Mouse (Mus musculus): Measurements from ENCODE around the gene Micall1. TPM values are rescaled to one million over a fixed set of nuclear protein-coding genes. Genes with fewer than 3 reads are reported as not detected.
A peak's percentile ranks its signal among the peaks of the same experiment; 100 is the strongest.

The Micall1 gene
- polyA plus RNA-seq, 1 experiment from 2014 or later, result 0.92 TPM

DNA sequence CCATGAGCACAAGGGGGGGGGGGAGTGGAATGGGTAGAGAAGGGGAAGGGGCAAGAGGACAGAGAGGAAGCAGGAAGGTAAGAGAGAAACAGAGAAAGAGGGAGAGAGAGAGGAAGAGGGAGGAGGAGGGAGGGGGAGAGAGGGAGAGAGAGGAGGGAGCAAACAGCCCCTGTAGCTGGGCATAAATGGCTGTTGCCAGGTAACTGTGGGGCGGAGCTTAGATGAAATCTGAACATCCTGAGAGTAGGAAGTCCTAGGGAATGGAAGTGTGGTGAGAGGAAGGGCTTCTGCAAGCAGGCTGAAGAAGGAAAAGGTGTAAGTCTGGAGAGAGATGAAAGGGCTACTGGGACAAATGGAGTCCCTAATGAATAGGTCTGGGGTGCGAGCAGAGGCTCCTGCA is 42.4 kb upstream of the Micall1 start:
- no peak overlapping the region for H3K4me3 ChIP-seq (ENCODE audit: low read depth, low read length)
- H3K4me2 ChIP-seq (ENCODE audit: low read depth, low read length), result no peak overlapping the region
- WGBS (ENCODE audit: insufficient replicate concordance), result 54% methylated on average over 2 of the region's 2 CpGs
- H3K36me3 ChIP-seq (replicated peaks; ENCODE audit: insufficient read depth, low read length), result no peaks in the 10 kb centered on the region
- H3K27me3 ChIP-seq (ENCODE audit: insufficient read depth, low read length), result no peaks in the 10 kb centered on the region
- ATAC-seq (no peak), DNase-seq (no peak)
- H3K9ac ChIP-seq (replicated peaks), result no peak overlapping the region
- TF ChIP-seq CTCF (IDR thresholded peaks at IDR 0.05; ENCODE audit: low read depth) (no peak), EP300 (IDR thresholded peaks at IDR 0.05; ENCODE audit: low read depth) (no peak)
- H3K4me1 ChIP-seq (ENCODE audit: insufficient read depth), result peaks cover 28% of the 10 kb centered on the region
- no peak overlapping the region for H3K27ac ChIP-seq (ENCODE audit: low read depth)
- H3K9me3 ChIP-seq (ENCODE audit: low read length), result no peaks in the 10 kb centered on the region

DNA sequence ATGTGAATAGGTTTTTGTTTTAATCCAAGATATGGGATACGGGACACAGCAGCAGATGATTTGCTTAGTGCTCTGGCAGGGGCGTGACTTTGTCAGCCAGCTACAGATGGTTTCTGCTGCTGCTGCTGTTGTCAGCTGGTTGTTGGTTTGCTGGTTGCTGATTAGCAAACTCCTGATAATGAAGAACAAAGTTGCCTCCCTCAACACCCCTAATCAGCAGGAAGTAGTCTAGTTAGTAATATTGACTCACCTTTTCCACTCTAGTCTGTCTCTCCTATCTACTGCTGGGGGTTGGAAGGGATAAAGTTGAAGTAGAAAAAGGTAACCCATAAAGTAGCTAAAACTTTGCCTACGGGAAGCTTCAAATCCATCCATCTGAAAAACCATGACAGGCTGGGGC is 41.1 kb upstream of the Micall1 start:
- TF ChIP-seq EP300 (IDR thresholded peaks at IDR 0.05; ENCODE audit: low read depth) (peak; percentile 87), CTCF (IDR thresholded peaks at IDR 0.05; ENCODE audit: low read depth) (no peak)
- Histone ChIP-seq H3K4me2 (ENCODE audit: low read depth, low read length) (peak overlapping the region; percentile 22; the same call in 1 of the 2 replicates), H3K9ac (replicated peaks) (no peak overlapping the region; the same call in 1 of the 2 replicates), H3K4me3 (ENCODE audit: low read depth, low read length) (no peak overlapping the region), H3K27ac (ENCODE audit: low read depth) (peak overlapping the region; percentile 26), H3K9me3 (ENCODE audit: low read length) (no peaks in the 10 kb centered on the region), H3K4me1 (ENCODE audit: insufficient read depth) (peaks cover 26% of the 10 kb centered on the region), H3K27me3 (ENCODE audit: insufficient read depth, low read length) (no peaks in the 10 kb centered on the region), H3K36me3 (replicated peaks; ENCODE audit: insufficient read depth, low read length) (no peaks in the 10 kb centered on the region)
- WGBS (ENCODE audit: insufficient replicate concordance), result 49% methylated on average over 3 of the region's 3 CpGs
- DNase-seq (no peak), ATAC-seq (no peak)

DNA sequence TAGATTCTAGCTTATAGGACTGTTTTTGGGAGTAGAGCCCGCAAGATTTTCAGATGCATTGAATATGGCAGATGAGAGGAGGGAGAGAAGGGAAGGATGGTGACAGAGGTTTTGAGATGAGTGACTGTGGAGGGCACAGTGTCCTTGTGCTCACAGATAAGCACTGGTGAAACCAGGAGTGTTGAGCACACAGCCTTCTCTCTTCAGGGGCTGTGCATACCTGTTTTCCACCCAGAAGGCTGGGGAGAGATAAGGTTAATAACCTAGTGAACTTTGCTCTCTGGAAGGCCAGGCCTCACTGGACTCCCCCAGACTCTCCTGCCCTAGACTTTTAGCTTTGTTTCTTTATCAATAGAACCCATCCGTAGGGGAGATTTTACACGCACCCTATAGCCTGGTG is 40.3 kb upstream of the Micall1 start:
- Histone ChIP-seq H3K27ac (ENCODE audit: low read depth) (peak overlapping the region; percentile 26), H3K4me3 (ENCODE audit: low read depth, low read length) (no peak overlapping the region), H3K4me2 (ENCODE audit: low read depth, low read length) (no peak overlapping the region), H3K4me1 (ENCODE audit: insufficient read depth) (peaks cover 23% of the 10 kb centered on the region), H3K36me3 (replicated peaks; ENCODE audit: insufficient read depth, low read length) (no peaks in the 10 kb centered on the region), H3K27me3 (ENCODE audit: insufficient read depth, low read length) (no peaks in the 10 kb centered on the region), H3K9me3 (ENCODE audit: low read length) (no peaks in the 10 kb centered on the region), H3K9ac (replicated peaks) (no peak overlapping the region; the same call in 1 of the 2 replicates)
- no peak for TF ChIP-seq CTCF (IDR thresholded peaks at IDR 0.05; ENCODE audit: low read depth)
- TF ChIP-seq EP300 (IDR thresholded peaks at IDR 0.05; ENCODE audit: low read depth), result no peak
- 54% methylated on average over 3 of the region's 3 CpGs for WGBS (ENCODE audit: insufficient replicate concordance)
- ATAC-seq (peak; percentile 57), DNase-seq (no peak)

DNA sequence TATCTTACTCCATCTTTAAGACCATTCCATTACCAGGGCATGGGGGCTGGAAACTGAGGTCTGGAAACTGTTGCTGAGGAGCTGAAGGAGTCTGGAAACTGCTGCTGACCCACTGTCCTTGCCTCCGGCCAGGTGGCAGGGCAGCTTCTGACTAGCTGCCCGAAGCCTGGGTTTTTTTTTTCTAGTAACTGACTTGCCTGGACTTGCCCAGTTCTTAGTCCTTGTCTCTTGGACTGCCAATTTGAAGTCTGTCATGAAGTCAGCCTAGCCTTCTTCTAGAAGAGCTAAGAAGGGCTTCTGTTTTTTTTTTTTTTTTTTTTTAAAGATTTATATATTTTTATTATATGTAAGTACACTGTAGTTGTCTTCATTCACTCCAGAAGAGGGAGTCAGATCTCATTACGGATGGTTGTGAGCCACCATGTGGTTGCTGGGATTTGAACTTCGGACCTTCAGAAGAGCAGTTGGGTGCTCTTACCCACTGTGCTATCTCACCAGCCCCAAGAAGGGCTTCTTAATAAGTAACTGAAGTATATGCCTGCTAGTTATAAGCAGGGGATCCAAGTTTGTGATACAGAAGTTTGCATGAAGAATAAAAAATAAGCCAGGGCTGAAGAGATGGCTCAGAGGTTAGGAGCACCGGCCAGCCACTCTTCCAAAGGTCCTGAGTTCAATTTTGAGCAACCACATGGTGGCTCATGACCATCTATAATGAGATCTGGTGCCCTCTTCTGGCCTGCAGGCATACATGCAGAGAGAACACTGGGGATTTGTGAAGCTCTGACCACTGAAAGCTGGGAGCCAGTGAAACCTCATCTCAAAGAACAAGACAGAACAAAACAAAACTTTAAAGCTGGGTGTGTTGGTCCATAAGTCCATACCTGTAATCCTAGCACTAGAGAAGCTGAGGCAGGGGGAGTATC is 37.3 kb upstream of the Micall1 start:
- no peak overlapping the region for H3K9ac ChIP-seq (replicated peaks)
- no peaks in the 10 kb centered on the region for H3K9me3 ChIP-seq (ENCODE audit: low read length)
- TF ChIP-seq CTCF (IDR thresholded peaks at IDR 0.05; ENCODE audit: low read depth) (peak; percentile 88), EP300 (IDR thresholded peaks at IDR 0.05; ENCODE audit: low read depth) (no peak)
- H3K4me2 ChIP-seq (ENCODE audit: low read depth, low read length), result no peak overlapping the region
- 65% methylated on average over 5 of the region's 5 CpGs for WGBS (ENCODE audit: insufficient replicate concordance)
- no peaks in the 10 kb centered on the region for H3K27me3 ChIP-seq (ENCODE audit: insufficient read depth, low read length)
- no peak overlapping the region for H3K27ac ChIP-seq (ENCODE audit: low read depth)
- H3K4me3 ChIP-seq (ENCODE audit: low read depth, low read length), result no peak overlapping the region
- peaks cover 27% of the 10 kb centered on the region for H3K4me1 ChIP-seq (ENCODE audit: insufficient read depth)
- DNase-seq (no peak), ATAC-seq (peak; percentile 30; the same call in 1 of the 2 replicates)
- H3K36me3 ChIP-seq (replicated peaks; ENCODE audit: insufficient read depth, low read length), result peaks cover 2% of the 10 kb centered on the region; the same call in 1 of the 2 replicates

DNA sequence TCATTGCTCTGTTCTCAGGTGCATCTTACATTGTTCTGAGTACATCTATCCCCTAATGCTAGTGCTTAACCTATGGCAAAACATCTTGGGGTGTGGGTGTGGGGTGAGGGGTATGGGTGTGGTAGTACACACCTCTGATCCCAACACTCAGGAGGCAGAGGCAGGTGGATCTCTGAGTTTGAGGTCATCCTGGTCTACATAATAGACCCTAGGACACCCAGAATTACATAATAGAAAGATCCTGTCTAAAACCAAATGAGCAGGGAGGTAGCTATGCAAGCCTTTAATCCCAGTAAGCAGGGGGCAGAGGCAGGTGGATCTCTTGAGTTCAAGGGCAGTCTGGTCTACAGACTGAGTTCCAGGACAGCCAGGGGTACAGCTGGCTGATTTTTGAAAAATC is 34.9 kb upstream of the Micall1 start:
- Histone ChIP-seq H3K9me3 (ENCODE audit: low read length) (no peaks in the 10 kb centered on the region), H3K27ac (ENCODE audit: low read depth) (no peak overlapping the region), H3K9ac (replicated peaks) (no peak overlapping the region), H3K27me3 (ENCODE audit: insufficient read depth, low read length) (no peaks in the 10 kb centered on the region), H3K4me3 (ENCODE audit: low read depth, low read length) (no peak overlapping the region), H3K4me1 (ENCODE audit: insufficient read depth) (peaks cover 9% of the 10 kb centered on the region), H3K36me3 (replicated peaks; ENCODE audit: insufficient read depth, low read length) (peaks cover 24% of the 10 kb centered on the region), H3K4me2 (ENCODE audit: low read depth, low read length) (no peak overlapping the region)
- DNase-seq (no peak), ATAC-seq (no peak)
- TF ChIP-seq EP300 (IDR thresholded peaks at IDR 0.05; ENCODE audit: low read depth) (no peak), CTCF (IDR thresholded peaks at IDR 0.05; ENCODE audit: low read depth) (no peak)

DNA sequence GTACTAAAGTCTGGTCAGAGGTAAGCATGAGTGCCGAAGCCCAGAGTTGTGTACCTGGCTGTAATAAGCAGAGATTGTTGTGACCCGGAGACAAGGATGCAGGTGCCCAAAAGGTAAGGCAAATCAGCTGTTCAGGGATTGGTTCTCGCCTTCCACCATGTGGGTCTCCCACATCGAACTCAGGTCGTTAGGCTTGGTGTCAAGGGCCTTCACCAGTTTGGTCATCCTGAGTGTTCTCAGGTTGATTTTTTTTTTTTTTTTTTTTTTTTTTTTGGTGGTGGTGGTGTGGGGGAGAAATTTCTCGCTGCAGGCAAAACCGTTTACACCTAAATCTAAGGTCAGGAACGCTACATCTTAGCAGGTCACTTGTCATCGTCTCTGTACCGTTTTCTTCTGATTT is 34.3 kb upstream of the Micall1 start:
- Histone ChIP-seq H3K27ac (ENCODE audit: low read depth) (peak overlapping the region; percentile 78; the same call in 1 of the 2 replicates), H3K9ac (replicated peaks) (peak overlapping the region; percentile 89; the same call in 1 of the 2 replicates), H3K36me3 (replicated peaks; ENCODE audit: insufficient read depth, low read length) (peaks cover 31% of the 10 kb centered on the region), H3K4me3 (ENCODE audit: low read depth, low read length) (peak overlapping the region; percentile 86), H3K4me2 (ENCODE audit: low read depth, low read length) (peak overlapping the region; percentile 81), H3K4me1 (ENCODE audit: insufficient read depth) (peaks cover 9% of the 10 kb centered on the region), H3K9me3 (ENCODE audit: low read length) (no peaks in the 10 kb centered on the region), H3K27me3 (ENCODE audit: insufficient read depth, low read length) (no peaks in the 10 kb centered on the region)
- WGBS (ENCODE audit: insufficient replicate concordance), result 35% methylated on average over 10 of the region's 10 CpGs
- no peak for TF ChIP-seq CTCF (IDR thresholded peaks at IDR 0.05; ENCODE audit: low read depth)
- no peak for TF ChIP-seq EP300 (IDR thresholded peaks at IDR 0.05; ENCODE audit: low read depth)
- DNase-seq (no peak), ATAC-seq (no peak)
